Mouse (Mus musculus) embryonic fibroblast, embryonic 13.5 days (primary cell): ENCODE measurements at regions not wholly inside any gene's neighbourhood (a gene's known extent, or its start where the extent isn't known, plus 50 kb on each side); places are given as distances from the start of the nearest gene placed in this dataset.

Experiments
- CTCF ChIP-seq: IDR thresholded peaks from 2 replicates; pipeline ENCODE4 v1.5.1; 2011; ENCODE audit warnings: mild to moderate bottlenecking, control low read depth, low read length, moderate library complexity, borderline replicate concordance; ENCODE audit not compliant: insufficient read depth
- POLR2A ChIP-seq: IDR thresholded peaks from 2 replicates; pipeline ENCODE4 v1.6.1; 2011; ENCODE audit warnings: low read depth, mild to moderate bottlenecking, control low read depth, low read length, moderate library complexity

DNA sequence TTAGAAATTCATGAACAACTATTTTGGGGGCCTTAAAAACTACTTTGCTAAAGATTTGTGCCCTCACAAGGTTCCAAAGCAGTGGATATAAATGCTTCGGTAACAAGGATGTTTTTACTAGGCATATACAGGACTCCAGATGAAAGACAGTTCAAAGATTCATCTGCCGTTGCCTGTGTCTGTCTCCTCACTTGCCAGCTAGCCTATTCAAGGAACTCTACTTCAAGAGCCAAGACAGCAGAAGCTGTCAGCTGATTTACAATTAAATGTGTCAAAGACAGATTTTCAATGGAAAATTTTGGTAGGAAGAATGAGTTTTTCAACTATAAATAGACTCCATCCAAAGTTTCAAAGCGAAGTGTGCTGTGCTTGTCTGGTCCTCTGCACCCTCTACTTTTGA is 494.0 kb upstream of the A1bg start:
- TF ChIP-seq POLR2A (no peak), CTCF (no peak)
